Mouse (Mus musculus): ENCODE measurements around the gene Kansl2. TPM values are rescaled to one million over a fixed set of nuclear protein-coding genes. Genes with fewer than 3 reads are reported as not detected.

Kansl2 gene
- polyA plus RNA-seq, 1 experiment from 2014 or later: 101 TPM

GRCm38 (mm10) chr15:98512232-98512631 lies 21.8 kb downstream of the Kansl2 start:
- H3K4me2 ChIP-seq: no peak overlapping the region
- 63% methylated on average over 8 of the region's 8 CpGs for WGBS
- peaks cover 14% of the 10 kb centered on the region for H3K4me1 ChIP-seq
- H3K4me3 ChIP-seq: no peak overlapping the region
- no peaks in the 10 kb centered on the region; the same call in 1 of the 2 replicates for H3K9me3 ChIP-seq
- no peak overlapping the region for H3K9ac ChIP-seq
- 0 out of 2 replicates have a peak, but pooled peaks cover under 1% of the 10 kb centered on the region for H3K36me3 ChIP-seq
- no peak for ATAC-seq (ENCODE audit: insufficient number of reproducible peaks, low FRiP score, low TSS enrichment, low read depth)
- no peak overlapping the region for H3K27ac ChIP-seq
- H3K27me3 ChIP-seq: no peaks in the 10 kb centered on the region

DNA sequence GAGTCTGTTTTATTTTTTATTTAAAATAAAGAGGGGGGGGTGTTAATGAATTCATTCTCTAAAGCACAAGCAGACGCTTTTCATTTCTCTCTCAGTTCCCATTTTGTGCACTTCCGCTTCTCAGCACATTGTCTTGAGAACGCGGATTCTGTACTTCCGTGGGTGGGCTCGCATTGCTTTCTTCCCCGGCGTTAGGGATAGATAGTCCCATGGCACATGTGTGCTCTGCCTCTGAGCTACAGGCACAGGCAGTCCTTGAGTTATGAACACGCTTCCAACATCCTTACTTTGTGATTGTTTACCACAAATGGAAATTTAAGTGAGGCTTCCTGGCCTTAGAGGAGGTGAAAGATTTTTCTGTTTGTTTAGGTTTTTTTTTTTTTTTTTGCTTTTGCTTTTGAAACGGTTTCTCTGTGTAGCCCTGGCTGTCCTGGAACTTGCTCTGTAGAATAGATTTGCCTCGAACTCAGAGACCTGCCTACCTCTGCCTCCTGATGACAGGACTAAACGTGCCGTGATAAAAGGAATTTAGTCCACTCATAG lies 22.6 kb downstream of the Kansl2 start:
- Histone ChIP-seq H3K4me1 (peaks cover 14% of the 10 kb centered on the region), H3K9me3 (no peaks in the 10 kb centered on the region; the same call in 1 of the 2 replicates), H3K9ac (no peak overlapping the region), H3K27ac (no peak overlapping the region), H3K36me3 (no peaks in the 10 kb centered on the region), H3K4me3 (no peak overlapping the region), H3K27me3 (no peaks in the 10 kb centered on the region), H3K4me2 (no peak overlapping the region)
- ATAC-seq (ENCODE audit: insufficient number of reproducible peaks, low FRiP score, low TSS enrichment, low read depth): no peak
- WGBS: 77% methylated on average over 13 of the region's 13 CpGs

DNA sequence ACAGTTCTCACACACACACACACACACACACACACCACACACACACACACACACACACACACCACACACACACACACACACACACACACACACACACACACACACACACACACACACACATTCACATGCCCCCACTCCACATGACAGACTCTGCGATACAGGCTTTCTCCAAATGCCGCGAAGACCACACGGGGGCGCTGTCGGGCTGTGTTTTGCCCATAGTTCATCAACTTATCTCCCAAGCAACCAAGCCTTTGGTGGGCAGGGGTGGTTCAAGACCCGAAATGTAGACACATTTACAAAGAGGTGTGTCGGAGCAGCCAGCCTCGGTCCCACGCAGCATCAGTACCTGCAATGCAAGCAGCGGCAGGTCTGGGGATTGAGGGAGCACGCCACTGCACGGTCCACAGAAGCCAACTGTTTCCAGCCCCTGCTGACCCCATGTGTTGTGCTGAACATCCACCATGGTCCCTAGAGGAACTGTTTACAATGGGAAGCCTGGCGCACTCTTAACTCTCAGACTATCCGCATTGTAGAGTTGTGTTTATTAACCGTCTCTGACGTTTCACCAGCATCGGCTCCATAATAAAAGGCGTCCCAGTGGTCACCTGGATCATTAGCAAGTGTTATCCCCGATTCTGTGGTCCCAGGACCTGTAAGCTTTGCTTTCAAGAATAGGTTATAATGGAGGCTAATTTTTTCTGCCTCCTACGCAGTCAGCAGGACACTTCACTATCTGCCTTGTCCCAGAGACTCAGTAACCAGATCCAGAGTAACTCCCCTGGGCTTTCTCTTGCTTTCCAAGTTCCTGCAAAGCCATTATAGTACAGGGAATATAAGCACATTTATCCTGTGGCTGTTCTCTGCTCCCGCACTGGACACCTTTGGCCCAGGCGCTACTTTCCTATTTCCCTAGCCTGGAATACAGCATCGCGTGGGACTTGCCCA lies 23.4 kb downstream of the Kansl2 start:
- H3K9me3 ChIP-seq: no peaks in the 10 kb centered on the region; the same call in 1 of the 2 replicates
- 24% methylated on average over 25 of the region's 25 CpGs for WGBS
- peak overlapping the region; percentile 21 for H3K4me3 ChIP-seq
- H3K27me3 ChIP-seq: no peaks in the 10 kb centered on the region
- H3K36me3 ChIP-seq: no peaks in the 10 kb centered on the region
- H3K27ac ChIP-seq: no peak overlapping the region
- no peak overlapping the region for H3K9ac ChIP-seq
- no peak for ATAC-seq (ENCODE audit: insufficient number of reproducible peaks, low FRiP score, low TSS enrichment, low read depth)
- peak overlapping the region; percentile 49 for H3K4me2 ChIP-seq
- H3K4me1 ChIP-seq: peaks cover 14% of the 10 kb centered on the region

- H3K4me2 ChIP-seq: no peak overlapping the region
- H3K9ac ChIP-seq: no peak overlapping the region
- H3K27me3 ChIP-seq: no peaks in the 10 kb centered on the region
- no peak for ATAC-seq (ENCODE audit: insufficient number of reproducible peaks, low FRiP score, low TSS enrichment, low read depth)
- no peak overlapping the region for H3K4me3 ChIP-seq
- no peaks in the 10 kb centered on the region; the same call in 1 of the 2 replicates for H3K9me3 ChIP-seq
- peaks cover 14% of the 10 kb centered on the region for H3K4me1 ChIP-seq
- no peak overlapping the region for H3K27ac ChIP-seq
- no peaks in the 10 kb centered on the region for H3K36me3 ChIP-seq
- WGBS: 57% methylated on average over 2 of the region's 2 CpGs
These were observed 24.7 kb downstream of the Kansl2 start for GRCm38 (mm10) chr15:98509387-98509786.

GRCm38 (mm10) chr15:98507321-98507720 lies 26.7 kb downstream of the Kansl2 start:
- no peaks in the 10 kb centered on the region; the same call in 1 of the 2 replicates for H3K9me3 ChIP-seq
- no peak for ATAC-seq (ENCODE audit: insufficient number of reproducible peaks, low FRiP score, low TSS enrichment, low read depth)
- H3K27ac ChIP-seq: no peak overlapping the region
- no peaks in the 10 kb centered on the region for H3K36me3 ChIP-seq
- H3K9ac ChIP-seq: no peak overlapping the region
- H3K4me2 ChIP-seq: no peak overlapping the region
- no peaks in the 10 kb centered on the region for H3K27me3 ChIP-seq
- WGBS: 78% methylated on average over 6 of the region's 6 CpGs
- H3K4me3 ChIP-seq: no peak overlapping the region
- H3K4me1 ChIP-seq: peaks cover 9% of the 10 kb centered on the region

GRCm38 (mm10) chr15:98506253-98506957 lies 27.7 kb downstream of the Kansl2 start:
- no peaks in the 10 kb centered on the region; the same call in 1 of the 2 replicates for H3K9me3 ChIP-seq
- 79% methylated on average over 9 of the region's 9 CpGs for WGBS
- no peak overlapping the region for H3K4me3 ChIP-seq
- H3K27me3 ChIP-seq: no peaks in the 10 kb centered on the region
- H3K27ac ChIP-seq: no peak overlapping the region
- H3K36me3 ChIP-seq: no peaks in the 10 kb centered on the region
- H3K9ac ChIP-seq: no peak overlapping the region
- peaks cover 9% of the 10 kb centered on the region for H3K4me1 ChIP-seq
- H3K4me2 ChIP-seq: no peak overlapping the region
- no peak for ATAC-seq (ENCODE audit: insufficient number of reproducible peaks, low FRiP score, low TSS enrichment, low read depth)

GRCm38 (mm10) chr15:98504514-98504913 lies 29.6 kb downstream of the Kansl2 start:
- WGBS: 15% methylated on average over 18 of the region's 18 CpGs
- Histone ChIP-seq H3K4me3 (no peak overlapping the region), H3K27me3 (no peaks in the 10 kb centered on the region), H3K27ac (no peak overlapping the region), H3K9ac (no peak overlapping the region), H3K36me3 (no peaks in the 10 kb centered on the region), H3K4me2 (no peak overlapping the region), H3K4me1 (no peaks in the 10 kb centered on the region), H3K9me3 (no peaks in the 10 kb centered on the region; the same call in 1 of the 2 replicates)
- no peak for ATAC-seq (ENCODE audit: insufficient number of reproducible peaks, low FRiP score, low TSS enrichment, low read depth)

DNA sequence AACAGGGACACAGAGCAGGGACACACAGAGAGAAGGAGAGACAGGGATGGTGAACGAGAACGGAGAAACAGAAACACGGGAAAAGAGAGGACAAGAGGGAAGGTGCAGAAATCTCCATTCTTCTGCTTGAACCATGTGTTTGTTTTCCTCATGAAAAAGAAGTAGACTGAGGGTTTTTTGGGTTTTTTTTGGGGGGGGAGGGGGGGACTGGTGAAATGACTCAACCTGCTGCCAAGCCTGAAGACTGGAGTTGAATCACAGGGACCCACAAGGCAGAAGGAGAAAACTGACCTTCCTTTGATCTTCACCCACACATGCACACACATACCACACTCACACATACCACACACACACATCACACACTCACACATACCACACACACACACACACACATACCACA lies 30.7 kb downstream of the Kansl2 start:
- no peak overlapping the region for H3K9ac ChIP-seq
- H3K4me1 ChIP-seq: no peaks in the 10 kb centered on the region
- no peak for ATAC-seq (ENCODE audit: insufficient number of reproducible peaks, low FRiP score, low TSS enrichment, low read depth)
- H3K4me2 ChIP-seq: no peak overlapping the region
- H3K27ac ChIP-seq: no peak overlapping the region
- H3K27me3 ChIP-seq: no peaks in the 10 kb centered on the region
- no peak overlapping the region for H3K4me3 ChIP-seq
- 80% methylated on average over 3 of the region's 3 CpGs for WGBS
- H3K36me3 ChIP-seq: no peaks in the 10 kb centered on the region
- no peaks in the 10 kb centered on the region for H3K9me3 ChIP-seq

DNA sequence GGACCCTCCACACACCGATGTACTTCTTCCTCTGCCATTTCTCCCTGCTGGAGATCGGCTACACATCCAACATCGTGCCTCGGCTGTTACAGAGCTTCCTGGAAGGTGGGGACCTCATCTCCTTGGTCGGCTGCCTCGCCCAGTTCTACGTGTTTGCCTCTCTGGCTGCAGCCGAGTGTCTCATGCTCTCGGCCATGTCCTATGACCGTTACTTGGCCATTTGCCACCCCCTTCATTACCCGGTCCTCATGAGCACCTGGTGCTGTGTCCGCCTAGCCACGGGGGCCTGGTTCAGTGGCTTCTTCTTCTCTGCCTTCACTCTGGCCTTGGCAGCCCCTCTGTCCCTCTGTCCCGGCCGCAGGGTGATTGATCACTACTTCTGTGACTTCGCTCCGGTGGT lies 36.4 kb downstream of the Kansl2 start:
- H3K4me1 ChIP-seq: no peaks in the 10 kb centered on the region
- H3K4me2 ChIP-seq: no peak overlapping the region
- H3K36me3 ChIP-seq: no peaks in the 10 kb centered on the region
- H3K4me3 ChIP-seq: no peak overlapping the region
- no peak overlapping the region for H3K9ac ChIP-seq
- ATAC-seq (ENCODE audit: insufficient number of reproducible peaks, low FRiP score, low TSS enrichment, low read depth): no peak
- no peaks in the 10 kb centered on the region for H3K27me3 ChIP-seq
- 87% methylated on average over 17 of the region's 17 CpGs for WGBS
- no peaks in the 10 kb centered on the region for H3K9me3 ChIP-seq
- no peak overlapping the region for H3K27ac ChIP-seq

- Histone ChIP-seq H3K9me3 (no peaks in the 10 kb centered on the region), H3K4me3 (no peak within 1 kb of the TSS), H3K27ac (no peak within 1 kb of the TSS), H3K4me1 (no peaks in the 10 kb centered on the region), H3K27me3 (no peaks in the 10 kb centered on the region), H3K9ac (no peak within 1 kb of the TSS), H3K36me3 (no peaks in the 10 kb centered on the region), H3K4me2 (no peak within 1 kb of the TSS)
- ATAC-seq (ENCODE audit: insufficient number of reproducible peaks, low FRiP score, low TSS enrichment, low read depth): no peak
- 64% methylated on average over 4 of the region's 4 CpGs for WGBS
These were observed 42.0 kb downstream of the Kansl2 start, which contains the start of gene Olfr279 for GRCm38 (mm10) chr15:98492102-98492501. TSS of gene Olfr279 (plus strand) at chr15:98492402.

DNA sequence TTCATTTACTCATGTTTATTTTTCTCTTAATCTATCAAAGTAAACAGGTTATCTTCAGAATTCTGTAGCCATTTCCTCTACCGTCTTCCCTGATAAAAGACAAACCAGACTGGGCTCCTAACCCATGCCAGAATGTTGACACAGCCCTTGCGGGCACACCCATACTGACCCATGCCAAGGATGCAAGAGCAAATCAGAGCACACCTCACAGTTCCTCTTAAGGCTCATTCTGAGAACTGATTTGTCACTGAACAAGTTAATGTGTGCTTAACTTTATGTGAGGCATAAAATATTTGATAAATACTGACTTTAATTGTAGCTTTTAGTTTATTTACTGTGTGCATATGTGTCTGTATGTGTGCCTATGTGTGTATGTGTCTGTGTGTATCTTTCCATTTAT lies 42.7 kb downstream of the Kansl2 start:
- Histone ChIP-seq H3K4me2 (no peak overlapping the region), H3K4me1 (no peaks in the 10 kb centered on the region), H3K9ac (no peak overlapping the region), H3K4me3 (no peak overlapping the region), H3K27me3 (no peaks in the 10 kb centered on the region), H3K9me3 (no peaks in the 10 kb centered on the region), H3K27ac (no peak overlapping the region), H3K36me3 (no peaks in the 10 kb centered on the region)
- 76% methylated on average over 2 of the region's 2 CpGs for WGBS
- ATAC-seq (ENCODE audit: insufficient number of reproducible peaks, low FRiP score, low TSS enrichment, low read depth): no peak

Measured in limb, embryonic 15.5 days (tissue).